Mouse (Mus musculus): ENCODE data around the gene Efhd1.

Efhd1 gene

DNA sequence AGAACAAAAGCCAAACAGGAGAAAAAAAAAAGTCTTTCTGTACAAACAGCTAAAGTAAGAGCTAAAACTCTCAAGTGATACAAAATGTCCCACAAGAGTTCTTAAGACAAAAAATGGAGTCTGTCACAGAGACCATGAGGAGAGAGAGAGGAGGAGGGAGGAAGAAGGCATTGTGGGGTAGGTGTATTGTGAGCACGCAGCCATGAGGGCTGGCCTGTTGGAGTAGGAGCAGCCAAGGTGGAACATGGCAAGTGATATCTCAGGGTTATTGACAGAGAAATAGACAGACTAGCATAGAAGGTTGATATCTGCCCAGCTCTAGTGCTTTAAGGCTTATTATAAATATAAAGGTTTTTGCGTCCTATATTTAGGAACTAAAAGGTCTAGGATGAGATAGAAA, 48.5 kb downstream of the Efhd1 start:
- no peak for DNase-seq (ENCODE audit: low spot score)

- no peak for DNase-seq (ENCODE audit: low spot score)
Observed at GRCm38 (mm10) chr1:87313116-87313515, 49.0 kb downstream of the Efhd1 start.

- no peak for DNase-seq (ENCODE audit: low spot score)
Observed at GRCm38 (mm10) chr1:87313843-87314570, 49.8 kb downstream of the Efhd1 start.

- DNase-seq (ENCODE audit: low spot score), result no peak
Observed at GRCm38 (mm10) chr1:87315431-87315830, 51.3 kb downstream of the Efhd1 start.

GRCm38 (mm10) chr1:87315894-87316293, 51.7 kb downstream of the Efhd1 start:
- no peak for DNase-seq (ENCODE audit: low spot score)

DNA sequence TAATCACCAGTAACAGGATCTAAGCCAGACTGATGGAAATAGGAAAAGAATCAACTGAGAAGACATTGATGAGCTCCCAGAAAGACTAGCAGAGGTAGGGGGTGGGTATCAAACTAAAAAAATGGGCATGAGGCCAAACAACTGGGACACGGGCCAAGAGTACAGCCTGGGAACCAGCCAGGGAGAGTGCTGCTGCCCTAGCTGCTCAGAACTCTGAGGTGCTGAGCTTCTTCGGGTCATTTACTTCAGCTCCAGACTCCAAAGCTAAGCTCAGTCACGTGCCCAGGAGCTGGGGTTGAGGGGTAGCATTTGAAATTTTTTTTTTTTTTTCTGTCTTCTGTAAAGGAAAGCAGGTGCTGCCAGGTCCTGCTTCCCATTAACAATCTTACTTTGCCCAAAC, 52.5 kb downstream of the Efhd1 start:
- DNase-seq (ENCODE audit: low spot score), result peak; percentile 30

DNA sequence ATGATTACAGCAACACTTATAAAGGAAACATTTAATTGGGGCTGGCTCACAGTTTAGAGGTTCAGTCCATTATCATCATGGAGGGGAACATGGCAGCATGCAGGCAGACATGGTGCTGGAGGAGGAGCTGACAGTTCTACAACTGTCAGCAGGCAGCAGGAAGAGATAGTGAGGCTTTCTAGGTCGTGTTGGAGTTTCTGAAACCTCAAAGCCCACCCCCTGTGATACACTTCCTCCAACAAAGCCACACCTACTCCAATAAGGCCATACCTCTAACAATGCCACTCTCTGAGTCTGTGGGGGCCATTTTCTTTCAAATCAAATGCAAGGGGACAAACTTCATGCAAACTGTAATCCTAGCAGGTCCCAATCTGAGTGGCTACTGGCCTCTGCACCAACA, 56.9 kb downstream of the Efhd1 start:
- no peak for DNase-seq (ENCODE audit: low spot score)

- no peak for DNase-seq (ENCODE audit: low spot score)
Observed at GRCm38 (mm10) chr1:87322778-87323177, 58.6 kb downstream of the Efhd1 start.

GRCm38 (mm10) chr1:87324649-87325048, 60.5 kb downstream of the Efhd1 start:
- no peak for DNase-seq (ENCODE audit: low spot score)

DNA sequence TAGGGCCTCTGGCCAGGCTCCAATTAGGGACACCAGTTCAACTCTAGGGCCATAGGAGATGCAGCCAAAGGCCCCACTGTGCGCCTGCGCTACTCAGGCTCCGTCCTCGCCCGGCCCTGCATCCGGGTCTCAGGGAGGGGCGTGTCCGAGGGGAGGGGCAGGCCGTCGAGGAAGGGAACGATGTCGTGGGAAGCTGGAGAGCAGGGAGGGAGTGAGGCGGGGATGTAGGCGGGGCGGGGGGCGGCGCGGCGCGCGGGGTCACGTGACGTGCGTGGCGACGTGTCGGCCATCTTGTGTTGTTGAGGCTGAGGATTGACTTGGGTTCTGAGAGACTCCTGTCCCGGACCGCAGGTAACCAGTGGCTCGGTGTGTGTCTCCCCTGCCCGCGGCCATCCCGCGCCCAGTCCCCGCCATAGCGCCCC, 62.6 kb downstream of the Efhd1 start, which contains the start of gene Gigyf2:
Gigyf2 (plus strand) TSS at position 257 of the 422 bp plus-strand sequence.
- DNase-seq (ENCODE audit: low spot score), result peak; percentile 96

GRCm38 (mm10) chr1:87327165-87327861, 63.1 kb downstream of the Efhd1 start:
- DNase-seq (ENCODE audit: low spot score), result peak; percentile 47

DNA sequence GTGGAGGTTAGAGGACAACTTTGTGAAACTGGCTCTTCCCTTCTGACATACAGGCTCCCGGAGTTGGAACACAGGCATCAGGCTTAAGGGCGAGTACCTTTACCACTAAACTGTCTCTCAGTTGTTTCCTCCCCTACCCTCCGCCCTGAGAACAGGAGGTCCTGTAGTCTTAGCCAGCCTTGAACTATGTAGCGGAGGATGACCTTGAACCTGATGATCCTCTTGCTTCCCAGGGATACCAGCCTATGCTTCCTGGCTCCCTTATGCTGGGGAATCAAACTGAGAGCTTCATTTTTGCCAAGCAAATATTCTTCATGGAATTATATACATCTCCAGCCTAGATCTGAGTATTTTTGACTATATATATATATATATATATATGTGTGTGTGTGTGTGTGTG, 67.6 kb downstream of the Efhd1 start:
- DNase-seq (ENCODE audit: low spot score), result no peak

DNA sequence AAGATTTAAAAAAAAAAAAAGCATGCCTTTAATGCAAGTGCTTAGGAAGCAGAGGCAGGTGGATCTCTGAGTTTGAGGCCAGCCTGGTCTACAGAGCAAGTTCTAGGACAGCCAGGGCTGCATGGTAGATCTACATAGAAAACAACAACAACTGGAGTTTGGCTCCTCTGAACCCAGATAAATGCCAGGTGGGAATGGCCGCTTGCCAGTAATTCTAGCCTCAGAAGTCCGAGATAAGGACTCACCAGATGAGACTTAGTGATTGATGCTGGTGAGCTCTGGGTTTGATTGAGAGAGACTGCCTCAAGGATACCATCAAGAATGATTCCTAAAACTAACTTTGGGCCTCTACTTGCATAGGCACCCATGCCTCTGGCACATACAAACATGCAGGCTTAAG, 86.4 kb downstream of the Efhd1 start:
- no peak for DNase-seq (ENCODE audit: low spot score)

DNA sequence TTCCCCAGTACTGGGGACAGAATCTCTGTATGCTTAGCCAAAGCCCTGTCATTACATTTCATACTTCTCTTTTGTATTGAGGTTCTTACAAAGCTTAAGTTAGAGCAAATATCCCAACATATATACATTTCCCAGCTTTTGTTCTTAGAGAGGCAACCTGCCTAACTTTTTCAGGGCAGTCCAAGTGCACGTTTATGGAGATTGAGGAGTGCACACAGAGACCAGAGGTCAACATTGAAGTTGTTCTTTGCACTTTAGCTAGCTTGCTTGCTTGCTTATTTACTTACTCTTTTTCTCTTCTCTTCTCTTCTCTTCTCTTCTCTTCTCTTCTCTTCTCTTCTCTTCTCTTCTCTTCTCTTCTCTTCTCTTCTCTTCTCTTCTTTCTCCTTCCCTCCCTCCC, 96.1 kb downstream of the Efhd1 start:
- DNase-seq (ENCODE audit: low spot score), result no peak

Measured in ovary, postnatal 14 days (tissue).